Mouse (Mus musculus) embryonic facial prominence, embryonic 13.5 days (tissue): ENCODE results near the gene Mcrs1. TPM values are rescaled to one million over a fixed set of nuclear protein-coding genes. Genes with fewer than 3 reads are reported as not detected.

Experiments used
- ATAC-seq: fragments of 200-750 bp; cut with Nextera tagmentation; 2 replicates; pipeline ENCODE4 v1.8.0; 2017; ENCODE audit warnings: low read depth; ENCODE audit not compliant: insufficient number of reproducible peaks, insufficient read depth, low FRiP score, low TSS enrichment
- H3K27ac ChIP-seq: fragments of 300-500 bp; sonication (generic); 2 replicates; pipeline ENCODE4 v1.5.1; 2015; ENCODE audit warnings: moderate library complexity, mild to moderate bottlenecking, inconsistent platforms
- H3K27me3 ChIP-seq: fragments of 300-500 bp; sonication (generic); 2 replicates; pipeline ENCODE4 v1.6.1; 2015; ENCODE audit warnings: mild to moderate bottlenecking, inconsistent platforms
- H3K36me3 ChIP-seq: fragments of 300-500 bp; sonication (generic); 2 replicates; pipeline ENCODE4 v1.6.1; 2015; ENCODE audit warnings: mild to moderate bottlenecking, inconsistent platforms
- H3K4me1 ChIP-seq: fragments of 300-500 bp; sonication (generic); 2 replicates; pipeline ENCODE4 v1.6.1; 2015; ENCODE audit warnings: inconsistent platforms
- H3K4me2 ChIP-seq: fragments of 300-500 bp; sonication (generic); 2 replicates; pipeline ENCODE4 v1.6.1; 2015; ENCODE audit warnings: moderate library complexity, mild to moderate bottlenecking, inconsistent platforms
- H3K4me3 ChIP-seq: fragments of 300-500 bp; sonication (generic); 2 replicates; pipeline ENCODE4 v1.5.1; 2015; ENCODE audit warnings: mild to moderate bottlenecking, inconsistent platforms
- H3K9ac ChIP-seq: fragments of 300-500 bp; sonication (generic); 2 replicates; pipeline ENCODE4 v1.6.1; 2015; ENCODE audit warnings: mild to moderate bottlenecking, inconsistent platforms
- H3K9me3 ChIP-seq: fragments of 300-500 bp; sonication (generic); 2 replicates; pipeline ENCODE4 v1.6.1; 2016; ENCODE audit warnings: inconsistent platforms
- WGBS: fragments of 180-500 bp; shearing (Covaris S2); methylation state at CpG from one replicate; pipeline ENCODE4 v1.1.7; 2015; ENCODE audit warnings: mixed read lengths; 5-methylcytosine and 5-hydroxymethylcytosine counted together
- polyA plus RNA-seq: library from polyadenylated mRNA; unstranded; fragments of >200 nt; fragmentation: Nextera tagmentation; extraction: Ambion mirVana; gene quantifications from 2 replicates; pipeline ENCODE4 v1.2.1, GENCODE M21; 2015

The Mcrs1 gene
- polyA plus RNA-seq, 1 experiment from 2014 or later = 146 TPM

GRCm38 (mm10) chr15:99225081-99225810 is 26.5 kb downstream of the Mcrs1 start:
- Histone ChIP-seq H3K9me3 (no peaks in the 10 kb centered on the region), H3K9ac (peak overlapping the region; percentile 65; the same call in 1 of the 2 replicates), H3K27me3 (peaks cover 98% of the 10 kb centered on the region), H3K27ac (0 out of 2 replicates have a peak overlapping the region, but pooled peaks have one; percentile 7), H3K4me3 (peak overlapping the region; percentile 53), H3K36me3 (no peaks in the 10 kb centered on the region), H3K4me1 (peaks cover 56% of the 10 kb centered on the region), H3K4me2 (peak overlapping the region; percentile 87)
- ATAC-seq = no peak
- under 1% methylated on average over 22 of the region's 22 CpGs for WGBS

GRCm38 (mm10) chr15:99224208-99224911 is 27.4 kb downstream of the Mcrs1 start, which contains the start of gene Kcnh3:
Gene Kcnh3, plus strand, starts transcription at chr15:99224861.
- peak within 1 kb of the TSS; percentile 65 for H3K9ac ChIP-seq
- H3K27me3 ChIP-seq = peaks cover 97% of the 10 kb centered on the region
- under 1% methylated on average over 62 of the region's 66 CpGs for WGBS
- no peaks in the 10 kb centered on the region for H3K36me3 ChIP-seq
- peaks cover 56% of the 10 kb centered on the region for H3K4me1 ChIP-seq
- H3K9me3 ChIP-seq = no peaks in the 10 kb centered on the region
- peak within 1 kb of the TSS; percentile 87 for H3K4me2 ChIP-seq
- H3K27ac ChIP-seq = 0 out of 2 replicates have a peak within 1 kb of the TSS, but pooled peaks have one; percentile 7
- peak within 1 kb of the TSS; percentile 53 for H3K4me3 ChIP-seq
- 0 out of 2 replicates have a peak, but pooled peaks have one; percentile 44 for ATAC-seq

GRCm38 (mm10) chr15:99223585-99224207 is 28.1 kb downstream of the Mcrs1 start:
- Histone ChIP-seq H3K4me2 (peak overlapping the region; percentile 87), H3K27ac (no peak overlapping the region), H3K4me3 (peak overlapping the region; percentile 53), H3K27me3 (peaks cover 91% of the 10 kb centered on the region), H3K9me3 (no peaks in the 10 kb centered on the region), H3K4me1 (peaks cover 56% of the 10 kb centered on the region), H3K9ac (peak overlapping the region; percentile 65), H3K36me3 (no peaks in the 10 kb centered on the region)
- ATAC-seq = no peak
- WGBS = 1% methylated on average over 46 of the region's 46 CpGs

- 4% methylated on average over 18 of the region's 18 CpGs for WGBS
- H3K36me3 ChIP-seq = no peaks in the 10 kb centered on the region
- peak overlapping the region; percentile 53 for H3K4me3 ChIP-seq
- peak overlapping the region; percentile 65 for H3K9ac ChIP-seq
- no peaks in the 10 kb centered on the region for H3K9me3 ChIP-seq
- H3K27ac ChIP-seq = no peak overlapping the region
- H3K27me3 ChIP-seq = peaks cover 84% of the 10 kb centered on the region
- no peak for ATAC-seq
- peaks cover 56% of the 10 kb centered on the region for H3K4me1 ChIP-seq
- H3K4me2 ChIP-seq = peak overlapping the region; percentile 87
Observed at GRCm38 (mm10) chr15:99222794-99223584, 28.8 kb downstream of the Mcrs1 start.

- H3K9me3 ChIP-seq = no peaks in the 10 kb centered on the region
- H3K27me3 ChIP-seq = peaks cover 68% of the 10 kb centered on the region
- H3K4me2 ChIP-seq = peak overlapping the region; percentile 20; the same call in 1 of the 2 replicates
- H3K9ac ChIP-seq = no peak overlapping the region
- WGBS = 6% methylated on average over 8 of the region's 8 CpGs
- 0 out of 2 replicates have a peak, but pooled peaks have one; percentile 12 for ATAC-seq
- H3K4me3 ChIP-seq = no peak overlapping the region
- no peak overlapping the region for H3K27ac ChIP-seq
- peaks cover 53% of the 10 kb centered on the region for H3K4me1 ChIP-seq
- H3K36me3 ChIP-seq = no peaks in the 10 kb centered on the region
Observed at GRCm38 (mm10) chr15:99221315-99221952, 30.3 kb downstream of the Mcrs1 start.

- H3K9me3 ChIP-seq = no peaks in the 10 kb centered on the region
- H3K4me3 ChIP-seq = no peak overlapping the region
- no peak overlapping the region for H3K4me2 ChIP-seq
- peaks cover 23% of the 10 kb centered on the region for H3K36me3 ChIP-seq
- peaks cover 15% of the 10 kb centered on the region for H3K4me1 ChIP-seq
- 89% methylated on average over 4 of the region's 4 CpGs for WGBS
- ATAC-seq = no peak
- no peak overlapping the region for H3K27ac ChIP-seq
- H3K9ac ChIP-seq = no peak overlapping the region
- peaks cover 30% of the 10 kb centered on the region for H3K27me3 ChIP-seq
Observed at GRCm38 (mm10) chr15:99217630-99218029, 34.1 kb downstream of the Mcrs1 start.

GRCm38 (mm10) chr15:99215741-99216463 is 35.9 kb downstream of the Mcrs1 start:
- H3K4me3 ChIP-seq = no peak overlapping the region
- H3K9ac ChIP-seq = no peak overlapping the region
- peaks cover 39% of the 10 kb centered on the region for H3K36me3 ChIP-seq
- no peak for ATAC-seq
- no peaks in the 10 kb centered on the region for H3K4me1 ChIP-seq
- 85% methylated on average over 11 of the region's 11 CpGs for WGBS
- no peak overlapping the region for H3K27ac ChIP-seq
- peaks cover 13% of the 10 kb centered on the region for H3K27me3 ChIP-seq
- H3K4me2 ChIP-seq = no peak overlapping the region
- no peaks in the 10 kb centered on the region for H3K9me3 ChIP-seq

GRCm38 (mm10) chr15:99214941-99215340 is 36.8 kb downstream of the Mcrs1 start:
- 87% methylated on average over 2 of the region's 2 CpGs for WGBS
- Histone ChIP-seq H3K4me1 (no peaks in the 10 kb centered on the region), H3K9me3 (no peaks in the 10 kb centered on the region), H3K4me3 (no peak overlapping the region), H3K27ac (no peak overlapping the region), H3K4me2 (no peak overlapping the region), H3K36me3 (peaks cover 48% of the 10 kb centered on the region), H3K9ac (no peak overlapping the region), H3K27me3 (peaks cover 5% of the 10 kb centered on the region)
- no peak for ATAC-seq

GRCm38 (mm10) chr15:99213183-99213582 is 38.6 kb downstream of the Mcrs1 start:
- Histone ChIP-seq H3K4me1 (no peaks in the 10 kb centered on the region), H3K4me2 (no peak overlapping the region), H3K9me3 (no peaks in the 10 kb centered on the region), H3K9ac (no peak overlapping the region), H3K27ac (no peak overlapping the region), H3K36me3 (peaks cover 63% of the 10 kb centered on the region), H3K27me3 (no peaks in the 10 kb centered on the region), H3K4me3 (no peak overlapping the region)
- 86% methylated on average over 10 of the region's 10 CpGs for WGBS
- no peak for ATAC-seq

GRCm38 (mm10) chr15:99205959-99206358 is 45.8 kb downstream of the Mcrs1 start:
- WGBS = 78% methylated on average over 8 of the region's 8 CpGs
- Histone ChIP-seq H3K9me3 (no peaks in the 10 kb centered on the region), H3K36me3 (peaks cover 68% of the 10 kb centered on the region), H3K4me3 (no peak overlapping the region), H3K27me3 (no peaks in the 10 kb centered on the region), H3K4me2 (no peak overlapping the region), H3K27ac (no peak overlapping the region), H3K4me1 (no peaks in the 10 kb centered on the region), H3K9ac (no peak overlapping the region)
- ATAC-seq = no peak
